Mouse (Mus musculus) liver, embryonic 14.5 days (tissue): Measurements from ENCODE around the gene 2010106E10Rik. TPM values are rescaled to one million over a fixed set of nuclear protein-coding genes. Genes with fewer than 3 reads are reported as not detected.

ENCODE experiments used
- ATAC-seq: fragments of 200-750 bp; cut with Nextera tagmentation; 2 replicates; pipeline ENCODE4 v1.8.0; 2017; ENCODE audit warnings: moderate number of reproducible peaks, mild to moderate bottlenecking, moderate library complexity; ENCODE audit not compliant: insufficient read depth
- DNase-seq, 3 experiments: peaks; one replicate each; pipeline ENCODE4 v3.0.0-alpha.2; 2012 to 2013; ENCODE audit warnings: low read depth in 3 of 3, low spot score in 3 of 3
- H3K27ac ChIP-seq: fragments of 300-500 bp; sonication (generic); 2 replicates; pipeline ENCODE4 v1.5.1; 2014; ENCODE audit warnings: moderate library complexity, mild to moderate bottlenecking, control low read depth, inconsistent platforms
- H3K27me3 ChIP-seq: fragments of 300-500 bp; sonication (generic); 2 replicates; pipeline ENCODE4 v1.6.1; 2014; ENCODE audit warnings: mild to moderate bottlenecking, low read length, moderate library complexity; ENCODE audit not compliant: control insufficient read depth, insufficient read depth
- H3K36me3 ChIP-seq: fragments of 300-500 bp; sonication (generic); replicated peaks from 2 replicates; pipeline ENCODE4 v1.6.1; 2014; ENCODE audit warnings: low read depth; ENCODE audit not compliant: control insufficient read depth, insufficient read depth
- H3K4me1 ChIP-seq, 2 experiments: fragments of 200-500 bp in 1 of 2; fragments of 300-500 bp in 1 of 2; sonication (generic) in 1 of 2; replicated peaks; 2 replicates each; pipeline ENCODE4 v1.6.1; 2012 to 2014; ENCODE audit warnings: antibody characterized with exemption in 1 of 2, inconsistent platforms in 1 of 2, low read length in 1 of 2; ENCODE audit not compliant: control insufficient read depth in 2 of 2, insufficient read depth in 2 of 2
- H3K4me2 ChIP-seq: fragments of 300-500 bp; sonication (generic); 2 replicates; pipeline ENCODE4 v1.6.1; 2014; ENCODE audit warnings: low read depth, mild to moderate bottlenecking, control low read depth, moderate library complexity
- H3K4me3 ChIP-seq, 2 experiments: fragments of 200-500 bp in 1 of 2; fragments of 300-500 bp in 1 of 2; sonication (generic) in 1 of 2; 2 replicates each; pipeline ENCODE4 v1.5.1; 2012 to 2014; ENCODE audit warnings: low read depth in 2 of 2, low read length in 2 of 2, mild to moderate bottlenecking in 2 of 2, control low read depth in 1 of 2, inconsistent platforms in 1 of 2, moderate library complexity in 1 of 2; ENCODE audit not compliant: insufficient read depth in 1 of 2
- H3K9ac ChIP-seq: fragments of 300-500 bp; sonication (generic); replicated peaks from 2 replicates; pipeline ENCODE4 v1.6.1; 2014; ENCODE audit warnings: mild to moderate bottlenecking, control low read depth, moderate library complexity
- H3K9me3 ChIP-seq: fragments of 300-500 bp; sonication (generic); 2 replicates; pipeline ENCODE4 v1.6.1; 2016; ENCODE audit warnings: low read length, mixed read lengths; ENCODE audit not compliant: control insufficient read depth
- CTCF ChIP-seq: IDR thresholded peaks from 2 replicates; pipeline ENCODE4 v1.5.1; 2016; ENCODE audit warnings: antibody characterized with exemption, low read depth, control low read depth
- EP300 ChIP-seq: IDR thresholded peaks from 2 replicates; pipeline ENCODE4 v1.6.1; 2016; ENCODE audit warnings: antibody characterized with exemption, low read depth
- WGBS: fragments of 180-500 bp; shearing (Covaris S2); extraction: QIAGEN DNeasy Blood & Tissue Kit; methylation state at CpG from one replicate; pipeline ENCODE4 v1.1.7; 2014; ENCODE audit not compliant: insufficient replicate concordance; 5-methylcytosine and 5-hydroxymethylcytosine counted together
- polyA plus RNA-seq, 2 experiments: library from polyadenylated mRNA; depleted of rRNA in 1 of 2; stranded (reverse) in 1 of 2; unstranded in 1 of 2; fragments of >200 nt; fragmentation: Nextera tagmentation in 1 of 2; extraction: Ambion mirVana in 1 of 2; gene quantifications; 2 replicates each; pipeline versions ENCODE4 v1.2.1 to v1.2.3; 2012 to 2014

2010106E10Rik gene
- polyA plus RNA-seq, 2 experiments = not detected

- Histone ChIP-seq H3K9ac (no peak within 1 kb of the TSS), H3K27ac (no peak within 1 kb of the TSS), H3K4me1 (no peaks in the 10 kb centered on the region), H3K27me3 (peaks cover 11% of the 10 kb centered on the region), H3K9me3 (no peaks in the 10 kb centered on the region), H3K4me3 (peak within 1 kb of the TSS; percentile 49 to 50), H3K4me2 (peak within 1 kb of the TSS; percentile 53), H3K36me3 (no peaks in the 10 kb centered on the region)
- TF ChIP-seq EP300 (no peak), CTCF (no peak)
- DNase-seq = peak in 2 of 3 experiments; percentile 3 to 6
- ATAC-seq = peak; percentile 53
- 14% methylated on average over 76 of the region's 79 CpGs for WGBS
Measured at GRCm38 (mm10) chrX:112600511-112601305, 105.6 kb downstream of the 2010106E10Rik start, which contains the start of gene Zfp711. TSS of gene Zfp711 (plus strand) at chrX:112600526.

GRCm38 (mm10) chrX:112601306-112602120 lies 106.4 kb downstream of the 2010106E10Rik start:
- peaks cover 11% of the 10 kb centered on the region for H3K27me3 ChIP-seq
- TF ChIP-seq CTCF = no peak
- no peak for TF ChIP-seq EP300
- peak; percentile 21; the same call in 1 of the 2 replicates for ATAC-seq
- no peak overlapping the region for H3K27ac ChIP-seq
- 9% methylated on average over 67 of the region's 81 CpGs for WGBS
- H3K36me3 ChIP-seq = no peaks in the 10 kb centered on the region
- DNase-seq = no peak
- peak overlapping the region; percentile 53 for H3K4me2 ChIP-seq
- H3K4me3 ChIP-seq = peak overlapping the region; percentile 49 to 50
- H3K9ac ChIP-seq = no peak overlapping the region
- no peaks in the 10 kb centered on the region for H3K9me3 ChIP-seq
- no peaks in the 10 kb centered on the region for H3K4me1 ChIP-seq

Other genes starting within 250 kb of the 2010106E10Rik start
- 4.7 and 7.8 TPM in 2 replicates for gene Apool, start 183.9 kb upstream of the 2010106E10Rik start, polyA plus RNA-seq (2012; rRNA removed)
- gene Apool, start 183.9 kb upstream of the 2010106E10Rik start, polyA plus RNA-seq (2014; fragmentation: Nextera tagmentation; extraction: Ambion mirVana) = 22.7 and 26.1 TPM in 2 replicates
- gene Satl1, start 88.5 kb upstream of the 2010106E10Rik start, polyA plus RNA-seq (2012; rRNA removed) = not detected in 2 replicates
- gene Satl1, start 88.5 kb upstream of the 2010106E10Rik start, polyA plus RNA-seq (2014; fragmentation: Nextera tagmentation; extraction: Ambion mirVana) = not detected in 2 replicates
- gene Zfp711, start 105.3 kb downstream of the 2010106E10Rik start, polyA plus RNA-seq (2012; rRNA removed) = 0.25 and 0.51 TPM in 2 replicates
- gene Zfp711, start 105.3 kb downstream of the 2010106E10Rik start, polyA plus RNA-seq (2014; fragmentation: Nextera tagmentation; extraction: Ambion mirVana) = 0.48 and 0.70 TPM in 2 replicates
- 0.01 TPM in 2 replicates for gene Pof1b, start 203.4 kb downstream of the 2010106E10Rik start, polyA plus RNA-seq (2012; rRNA removed)
- 0.03 TPM in 1 of 2 replicates, not detected in the other for gene Pof1b, start 203.4 kb downstream of the 2010106E10Rik start, polyA plus RNA-seq (2014; fragmentation: Nextera tagmentation; extraction: Ambion mirVana)